Mouse (Mus musculus): ENCODE measurements around the gene Liph. TPM values are rescaled to one million over a fixed set of nuclear protein-coding genes. Genes with fewer than 3 reads are reported as not detected.

The Liph gene
- 0.91 and 0.96 TPM in 2 replicates for polyA plus RNA-seq (2015; fragmentation: Nextera tagmentation; extraction: Ambion mirVana)

- Histone ChIP-seq H3K4me2 (peak within 1 kb of the TSS; percentile 54), H3K27me3 (peaks cover 6% of the 10 kb centered on the region; the same call in 1 of the 2 replicates), H3K27ac (no peak within 1 kb of the TSS), H3K36me3 (no peaks in the 10 kb centered on the region), H3K4me3 (peak within 1 kb of the TSS; percentile 26; the same call in 1 of the 2 replicates), H3K4me1 (peaks cover 5% of the 10 kb centered on the region; the same call in 1 of the 2 replicates), H3K9ac (no peak within 1 kb of the TSS), H3K9me3 (no peaks in the 10 kb centered on the region)
- whole genome bisulfite sequencing: 11% methylated on average over 16 of the region's 16 CpGs
- no peak for ATAC-seq (ENCODE audit: insufficient number of reproducible peaks, insufficient read depth, low FRiP score, low TSS enrichment, low read depth)
These were observed at the start of gene Liph for GRCm38 (mm10) chr16:21995304-21995703. Liph (minus strand) TSS chr16:21995663.

GRCm38 (mm10) chr16:22043830-22044229 is 48.4 kb upstream of the Liph start:
- WGBS: 91% methylated on average over 4 of the region's 4 CpGs
- H3K27me3 ChIP-seq: no peaks in the 10 kb centered on the region
- H3K4me3 ChIP-seq: no peak overlapping the region
- H3K9ac ChIP-seq: no peak overlapping the region
- no peak overlapping the region for H3K4me2 ChIP-seq
- no peak for ATAC-seq (ENCODE audit: insufficient number of reproducible peaks, insufficient read depth, low FRiP score, low TSS enrichment, low read depth)
- H3K36me3 ChIP-seq: peaks cover 70% of the 10 kb centered on the region
- H3K9me3 ChIP-seq: no peaks in the 10 kb centered on the region
- no peak overlapping the region for H3K27ac ChIP-seq
- H3K4me1 ChIP-seq: no peaks in the 10 kb centered on the region

DNA sequence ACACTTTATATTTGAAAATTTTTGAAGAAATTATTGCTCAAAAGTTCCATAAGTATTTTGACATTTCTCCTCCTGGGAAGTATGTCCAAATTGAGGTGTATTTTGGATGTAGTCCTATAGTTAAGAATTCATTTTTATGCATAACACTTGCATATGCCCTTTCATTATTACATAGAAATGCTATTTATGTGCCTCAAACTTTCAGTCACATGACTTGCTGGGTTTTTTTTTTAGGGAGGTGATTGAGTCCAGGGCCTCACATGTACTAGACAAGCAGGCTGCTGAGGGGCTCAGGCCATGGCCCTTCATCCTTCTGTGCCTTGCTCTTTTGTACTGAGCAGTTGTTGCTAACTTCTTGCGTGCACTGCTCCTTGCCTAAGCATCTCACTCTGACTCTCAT is 44.5 kb upstream of the Liph start:
- H3K27ac ChIP-seq: no peak overlapping the region
- H3K9ac ChIP-seq: no peak overlapping the region
- ATAC-seq (ENCODE audit: insufficient number of reproducible peaks, insufficient read depth, low FRiP score, low TSS enrichment, low read depth): no peak
- H3K27me3 ChIP-seq: no peaks in the 10 kb centered on the region
- 90% methylated on average over 1 of the region's 1 CpGs for WGBS
- H3K4me3 ChIP-seq: no peak overlapping the region
- H3K9me3 ChIP-seq: no peaks in the 10 kb centered on the region
- H3K4me2 ChIP-seq: no peak overlapping the region
- peaks cover 72% of the 10 kb centered on the region for H3K36me3 ChIP-seq
- H3K4me1 ChIP-seq: no peaks in the 10 kb centered on the region

GRCm38 (mm10) chr16:22038554-22038953 is 43.1 kb upstream of the Liph start:
- H3K27me3 ChIP-seq: no peaks in the 10 kb centered on the region
- H3K27ac ChIP-seq: no peak overlapping the region
- WGBS: 89% methylated on average over 10 of the region's 10 CpGs
- peaks cover 58% of the 10 kb centered on the region for H3K36me3 ChIP-seq
- no peaks in the 10 kb centered on the region for H3K4me1 ChIP-seq
- H3K9me3 ChIP-seq: no peaks in the 10 kb centered on the region
- H3K4me2 ChIP-seq: no peak overlapping the region
- ATAC-seq (ENCODE audit: insufficient number of reproducible peaks, insufficient read depth, low FRiP score, low TSS enrichment, low read depth): no peak
- no peak overlapping the region for H3K9ac ChIP-seq
- H3K4me3 ChIP-seq: no peak overlapping the region

DNA sequence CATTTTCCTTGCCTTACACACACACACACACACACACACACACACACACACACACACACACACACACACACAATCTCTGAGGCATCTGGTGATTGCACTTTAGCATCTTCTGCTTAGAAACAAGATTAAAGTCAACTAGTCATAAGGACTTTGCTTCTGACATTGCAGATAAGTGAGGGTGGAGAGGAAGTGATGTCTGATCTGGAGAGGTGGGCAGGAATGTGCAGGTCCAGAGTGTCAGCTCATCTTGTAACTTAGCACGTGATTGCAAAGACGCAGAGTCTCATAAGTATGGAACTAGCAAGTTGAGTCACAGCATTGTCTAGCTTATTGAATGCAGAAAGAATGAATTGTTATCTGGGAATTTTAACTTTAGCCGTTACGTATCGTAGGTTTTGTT is 32.0 kb upstream of the Liph start:
- H3K36me3 ChIP-seq: peaks cover 87% of the 10 kb centered on the region
- WGBS: 94% methylated on average over 5 of the region's 5 CpGs

DNA sequence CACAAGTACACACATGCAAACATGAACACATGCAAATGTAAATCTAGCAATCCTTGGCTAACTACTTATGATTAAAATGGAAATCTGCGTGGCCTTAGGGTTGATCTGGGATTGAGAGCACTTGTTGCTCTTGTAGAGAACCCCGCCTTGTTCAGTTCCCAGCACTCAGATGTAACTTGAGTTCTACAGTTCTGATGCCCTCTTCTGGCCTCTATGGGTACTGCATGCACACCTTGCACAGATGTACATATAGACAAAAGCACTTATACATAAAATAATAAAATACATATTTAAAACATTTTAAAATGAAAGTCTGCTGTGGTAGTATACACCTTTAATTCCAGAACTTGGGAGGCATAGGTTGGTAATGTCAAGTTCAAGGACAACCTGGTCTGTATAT is 26.7 kb upstream of the Liph start:
- Histone ChIP-seq H3K4me1 (no peaks in the 10 kb centered on the region), H3K9me3 (peaks cover 4% of the 10 kb centered on the region; the same call in 1 of the 2 replicates), H3K36me3 (peaks cover 84% of the 10 kb centered on the region), H3K4me3 (no peak overlapping the region), H3K27ac (no peak overlapping the region), H3K27me3 (no peaks in the 10 kb centered on the region), H3K9ac (no peak overlapping the region), H3K4me2 (no peak overlapping the region)
- 96% methylated on average over 2 of the region's 2 CpGs for WGBS
- ATAC-seq (ENCODE audit: insufficient number of reproducible peaks, insufficient read depth, low FRiP score, low TSS enrichment, low read depth): no peak

More for the DNA sequence above, 32.0 kb upstream of the Liph start:
- no peak for ATAC-seq (ENCODE audit: insufficient number of reproducible peaks, insufficient read depth, low FRiP score, low TSS enrichment, low read depth)
- Histone ChIP-seq H3K27me3 (no peaks in the 10 kb centered on the region), H3K4me2 (no peak overlapping the region), H3K4me1 (no peaks in the 10 kb centered on the region), H3K27ac (no peak overlapping the region), H3K9ac (no peak overlapping the region), H3K9me3 (no peaks in the 10 kb centered on the region), H3K4me3 (no peak overlapping the region)

- no peak for ATAC-seq (ENCODE audit: insufficient number of reproducible peaks, insufficient read depth, low FRiP score, low TSS enrichment, low read depth)
- WGBS: 91% methylated on average over 1 of the region's 1 CpGs
- H3K4me3 ChIP-seq: no peak overlapping the region
- no peak overlapping the region for H3K27ac ChIP-seq
- peaks cover 6% of the 10 kb centered on the region for H3K4me1 ChIP-seq
- H3K36me3 ChIP-seq: peaks cover 61% of the 10 kb centered on the region
- no peaks in the 10 kb centered on the region for H3K9me3 ChIP-seq
- H3K4me2 ChIP-seq: no peak overlapping the region
- no peaks in the 10 kb centered on the region for H3K27me3 ChIP-seq
- no peak overlapping the region for H3K9ac ChIP-seq
These were observed 20.1 kb upstream of the Liph start for GRCm38 (mm10) chr16:22015569-22015968.

DNA sequence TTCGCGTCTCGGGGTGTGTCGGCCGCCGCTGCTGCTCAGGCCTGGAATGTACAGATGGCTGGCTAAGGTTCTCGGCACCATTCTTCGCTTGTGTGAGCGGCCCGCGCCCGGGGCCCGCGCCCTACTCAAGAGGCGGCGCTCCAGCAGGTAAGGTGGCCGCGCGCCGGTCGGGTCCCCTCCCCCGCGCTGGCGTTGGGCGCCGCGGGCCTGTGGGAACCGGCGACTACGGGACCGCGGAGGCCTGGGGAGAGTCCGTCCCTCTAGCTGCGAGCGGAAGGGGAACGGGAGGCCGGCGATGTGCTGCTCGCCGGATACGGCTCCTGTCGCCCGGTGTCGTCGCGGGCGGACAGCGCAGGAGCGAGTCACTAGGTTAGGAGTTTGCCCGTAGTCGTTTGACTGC is 14.1 kb upstream of the Liph start:
- Histone ChIP-seq H3K4me3 (peak overlapping the region; percentile 94), H3K4me1 (peaks cover 15% of the 10 kb centered on the region), H3K36me3 (0 out of 2 replicates have a peak, but pooled peaks cover 5% of the 10 kb centered on the region), H3K27ac (peak overlapping the region; percentile 75), H3K9me3 (no peaks in the 10 kb centered on the region), H3K4me2 (peak overlapping the region; percentile 76), H3K9ac (peak overlapping the region; percentile 95), H3K27me3 (no peaks in the 10 kb centered on the region)
- ATAC-seq (ENCODE audit: insufficient number of reproducible peaks, insufficient read depth, low FRiP score, low TSS enrichment, low read depth): peak; percentile 35; the same call in 1 of the 2 replicates
- WGBS: under 1% methylated on average over 40 of the region's 51 CpGs

- peak; percentile 99 for ATAC-seq (ENCODE audit: insufficient number of reproducible peaks, insufficient read depth, low FRiP score, low TSS enrichment, low read depth)
- Histone ChIP-seq H3K27ac (peak within 1 kb of the TSS; percentile 75), H3K36me3 (0 out of 2 replicates have a peak, but pooled peaks cover 5% of the 10 kb centered on the region), H3K9ac (peak within 1 kb of the TSS; percentile 95), H3K4me3 (peak within 1 kb of the TSS; percentile 94), H3K4me2 (peak within 1 kb of the TSS; percentile 76), H3K4me1 (peaks cover 15% of the 10 kb centered on the region), H3K9me3 (no peaks in the 10 kb centered on the region), H3K27me3 (no peaks in the 10 kb centered on the region)
- under 1% methylated on average over 45 of the region's 45 CpGs for WGBS
These were observed 13.7 kb upstream of the Liph start, which contains the start of gene Senp2 for GRCm38 (mm10) chr16:22009099-22009584. Senp2 (plus strand) TSS chr16:22009484.

DNA sequence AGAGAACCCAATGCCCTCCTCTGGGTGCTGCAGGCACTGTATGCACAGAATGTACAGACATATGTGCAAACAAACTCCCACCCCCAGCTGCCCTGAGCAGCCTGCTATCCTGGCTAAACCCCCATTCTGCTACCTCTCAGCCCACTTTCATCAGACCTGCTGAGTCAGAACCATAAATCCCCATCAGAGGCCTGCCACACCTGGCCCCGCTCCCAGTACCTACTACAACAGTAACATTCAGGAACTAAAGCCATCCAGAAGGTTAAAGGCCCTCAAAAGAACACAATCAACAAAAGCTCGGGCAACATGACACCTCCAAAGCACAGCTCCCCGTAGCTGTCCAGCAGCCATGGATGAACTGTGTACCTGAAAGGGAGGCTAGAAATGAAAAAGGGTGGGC is 6.1 kb upstream of the Liph start:
- no peak overlapping the region for H3K27ac ChIP-seq
- WGBS: 49% methylated on average over 3 of the region's 3 CpGs
- no peaks in the 10 kb centered on the region for H3K4me1 ChIP-seq
- no peak overlapping the region for H3K4me3 ChIP-seq
- H3K4me2 ChIP-seq: no peak overlapping the region
- H3K27me3 ChIP-seq: 0 out of 2 replicates have a peak, but pooled peaks cover 6% of the 10 kb centered on the region
- no peak overlapping the region for H3K9ac ChIP-seq
- H3K36me3 ChIP-seq: no peaks in the 10 kb centered on the region
- no peaks in the 10 kb centered on the region for H3K9me3 ChIP-seq
- no peak for ATAC-seq (ENCODE audit: insufficient number of reproducible peaks, insufficient read depth, low FRiP score, low TSS enrichment, low read depth)

DNA sequence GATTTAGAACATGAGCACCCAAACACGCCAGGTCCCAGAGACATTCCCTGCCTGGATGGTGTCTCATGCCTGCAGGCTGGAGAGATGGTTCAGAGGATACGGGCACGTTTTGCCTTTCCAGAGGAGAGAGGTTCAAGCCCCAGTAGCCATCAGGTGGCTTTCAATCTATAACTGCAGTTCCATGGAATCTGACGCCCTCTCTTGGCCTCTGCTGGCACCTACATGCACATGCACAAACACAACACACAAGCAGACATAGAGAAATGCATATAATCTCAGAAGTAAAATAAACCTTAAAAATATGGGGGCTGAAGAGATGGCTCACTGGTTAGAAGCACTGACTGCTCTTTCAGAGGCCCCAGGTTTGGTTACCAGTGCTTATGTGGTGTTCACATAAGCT is 5.7 kb upstream of the Liph start:
- no peak for ATAC-seq (ENCODE audit: insufficient number of reproducible peaks, insufficient read depth, low FRiP score, low TSS enrichment, low read depth)
- Histone ChIP-seq H3K9me3 (no peaks in the 10 kb centered on the region), H3K4me3 (no peak overlapping the region), H3K4me2 (no peak overlapping the region), H3K4me1 (no peaks in the 10 kb centered on the region), H3K27ac (no peak overlapping the region), H3K9ac (no peak overlapping the region), H3K27me3 (peaks cover 6% of the 10 kb centered on the region; the same call in 1 of the 2 replicates), H3K36me3 (no peaks in the 10 kb centered on the region)
- WGBS: 57% methylated on average over 4 of the region's 4 CpGs

- Histone ChIP-seq H3K9me3 (no peaks in the 10 kb centered on the region), H3K9ac (no peak overlapping the region), H3K4me3 (no peak overlapping the region), H3K27me3 (peaks cover 6% of the 10 kb centered on the region; the same call in 1 of the 2 replicates), H3K36me3 (no peaks in the 10 kb centered on the region), H3K4me1 (peaks cover 4% of the 10 kb centered on the region; the same call in 1 of the 2 replicates), H3K4me2 (no peak overlapping the region), H3K27ac (no peak overlapping the region)
- 75% methylated on average over 4 of the region's 4 CpGs for WGBS
- ATAC-seq (ENCODE audit: insufficient number of reproducible peaks, insufficient read depth, low FRiP score, low TSS enrichment, low read depth): no peak
These were observed 4.7 kb upstream of the Liph start for GRCm38 (mm10) chr16:21999941-22000690.
